Mouse (Mus musculus) megakaryocyte, adult 5-6 weeks (primary cell): ENCODE measurements at regions not wholly inside any gene's neighbourhood (a gene's known extent, or its start where the extent isn't known, plus 50 kb on each side); places are given as distances from the start of the nearest gene placed in this dataset.
"Not testable (repeated sequence)": the region's sequence is repeated elsewhere in the genome, so short reads cannot be mapped to it uniquely, and the experiment has no call there.

Experiments used
- ATAC-seq: 2 replicates; pipeline ENCODE4 v1.8.0; 2016; ENCODE audit warnings: mild to moderate bottlenecking, inconsistent platforms; ENCODE audit not compliant: poor library complexity, severe bottlenecking

DNA sequence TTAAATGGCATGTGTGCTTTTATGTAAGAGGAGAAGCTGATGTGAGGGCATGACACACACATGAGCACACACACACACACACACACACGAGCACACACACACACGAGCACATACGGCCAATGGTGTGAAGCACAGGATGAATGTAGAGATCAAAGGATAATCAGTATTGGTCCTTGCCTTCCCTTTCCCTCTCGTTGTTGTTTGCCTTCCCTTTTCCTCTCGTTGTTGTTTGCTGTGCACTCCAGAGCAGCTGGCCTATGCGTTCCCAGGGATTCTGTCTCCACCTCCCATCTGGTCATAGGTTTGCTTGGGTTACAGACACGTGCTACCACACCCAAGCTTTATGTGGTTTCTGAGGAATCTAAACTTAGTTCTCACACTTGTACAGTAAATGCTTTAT lies 165.8 kb downstream of the Enc1 start:
- ATAC-seq: no peak

- ATAC-seq: no peak
Measured at GRCm38 (mm10) chr13:97402164-97402761, 161.4 kb downstream of the Enc1 start.

- no peak for ATAC-seq
Measured at GRCm38 (mm10) chr13:97401620-97402019, 160.7 kb downstream of the Enc1 start.

- ATAC-seq: no peak
Measured at GRCm38 (mm10) chr13:97398041-97398440, 157.1 kb downstream of the Enc1 start.

DNA sequence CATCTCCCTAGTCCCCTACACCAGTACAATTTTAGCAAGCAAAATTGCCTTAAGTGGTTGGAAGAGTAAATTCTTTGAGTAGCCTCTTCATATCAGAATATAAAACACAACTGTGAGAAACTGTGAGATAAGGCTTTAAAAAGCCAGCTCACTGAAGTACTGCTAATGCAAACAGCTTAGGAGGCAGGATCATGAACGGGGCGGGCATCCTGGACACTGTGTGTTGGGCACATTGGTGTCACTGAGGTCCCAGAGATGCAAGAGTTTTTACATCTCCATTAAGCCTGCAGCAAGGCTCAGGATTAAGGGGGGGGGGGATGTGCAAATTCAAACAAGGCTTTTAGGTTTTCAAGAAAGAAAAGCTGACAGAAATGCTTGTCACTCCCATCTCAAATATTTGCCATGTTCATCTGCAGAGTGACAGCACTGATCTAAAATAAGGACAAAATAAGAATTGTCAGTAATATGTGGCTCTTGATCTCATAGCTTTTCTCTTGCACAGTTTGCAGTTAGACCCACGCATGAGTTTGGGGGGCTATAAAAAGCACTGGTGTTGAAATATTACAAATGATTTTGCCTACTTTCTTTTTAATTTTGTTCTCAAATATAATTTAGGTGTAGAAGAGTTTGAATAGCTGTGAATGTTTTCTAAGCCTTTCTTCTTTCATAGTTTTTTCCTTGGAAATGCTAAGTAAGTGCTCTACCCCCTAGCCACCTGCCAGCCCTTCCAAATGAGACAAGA lies 156.2 kb downstream of the Enc1 start:
- ATAC-seq: no peak

DNA sequence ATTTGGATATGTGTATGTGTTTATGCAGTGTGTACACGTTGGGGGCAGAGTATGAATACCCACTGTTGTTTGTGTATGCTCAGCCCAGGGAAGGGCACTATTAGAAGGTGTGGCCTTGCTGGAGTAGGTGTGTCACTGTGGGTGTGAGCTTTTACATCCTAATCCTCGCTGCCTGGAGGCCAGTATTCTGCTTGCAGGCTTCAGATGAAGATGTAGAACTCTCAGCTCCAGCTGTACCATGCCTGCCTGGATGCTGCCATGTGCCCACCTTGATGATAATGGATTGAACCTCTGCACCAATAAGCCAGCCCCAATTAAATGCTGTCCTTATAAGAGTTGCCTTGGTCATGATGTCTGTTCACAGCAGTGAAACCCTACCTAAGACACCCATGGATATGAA lies 155.4 kb downstream of the Enc1 start:
- ATAC-seq: not testable (repeated sequence)

GRCm38 (mm10) chr13:97394756-97395454 lies 154.0 kb downstream of the Enc1 start:
- no peak for ATAC-seq

DNA sequence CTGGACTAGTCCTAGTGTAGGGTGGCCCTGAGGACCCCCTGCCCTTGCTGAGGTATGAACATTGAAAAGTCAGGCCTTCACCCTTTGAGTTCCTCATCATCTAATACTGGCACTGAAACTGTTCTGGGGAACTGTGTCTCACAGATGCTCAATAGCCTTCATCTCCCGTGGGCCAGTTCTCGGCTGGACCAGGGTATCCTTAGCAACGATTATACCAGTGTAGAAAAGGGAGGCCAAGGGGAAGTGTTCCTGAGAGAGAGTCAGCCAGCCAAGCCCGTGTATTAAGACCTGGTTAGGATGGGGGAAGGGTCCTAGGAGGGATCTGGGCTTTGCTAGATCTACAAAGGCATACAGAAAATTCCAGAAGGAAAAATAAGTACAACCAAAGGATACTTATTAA lies 153.2 kb downstream of the Enc1 start:
- no peak for ATAC-seq

GRCm38 (mm10) chr13:97393456-97393855 lies 152.6 kb downstream of the Enc1 start:
- no peak for ATAC-seq

- ATAC-seq: no peak
Measured at GRCm38 (mm10) chr13:97390449-97390930, 149.6 kb downstream of the Enc1 start.

DNA sequence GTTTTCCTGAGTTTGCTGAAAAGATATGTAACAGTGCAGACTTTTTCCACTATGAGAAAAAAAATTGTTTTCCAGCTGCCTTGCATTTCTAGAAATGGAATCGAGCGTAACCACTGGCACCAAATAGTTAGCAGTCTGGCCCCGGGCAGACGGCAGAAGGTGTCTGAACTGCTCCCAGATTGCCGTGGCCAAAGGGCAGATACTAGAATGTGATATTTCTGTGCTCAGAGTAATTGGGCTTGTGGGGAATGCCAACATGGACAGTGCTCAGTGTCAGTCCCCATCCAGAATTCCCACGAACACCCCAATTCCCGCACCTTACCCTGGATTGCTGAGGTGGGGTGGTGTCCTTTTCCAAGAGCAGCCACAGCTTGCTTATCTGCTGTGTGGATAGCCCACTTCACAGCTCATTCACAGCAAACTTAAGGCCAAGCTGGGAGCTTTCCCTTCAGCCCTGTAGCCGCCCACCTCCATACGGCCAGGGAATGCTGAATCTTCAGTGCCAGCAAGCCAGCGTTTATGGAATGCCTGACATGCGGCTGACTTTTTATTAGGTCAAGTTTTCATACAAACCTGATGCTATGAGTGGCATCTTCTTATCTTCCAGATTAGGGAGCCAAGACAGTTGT lies 148.1 kb downstream of the Enc1 start:
- no peak for ATAC-seq

DNA sequence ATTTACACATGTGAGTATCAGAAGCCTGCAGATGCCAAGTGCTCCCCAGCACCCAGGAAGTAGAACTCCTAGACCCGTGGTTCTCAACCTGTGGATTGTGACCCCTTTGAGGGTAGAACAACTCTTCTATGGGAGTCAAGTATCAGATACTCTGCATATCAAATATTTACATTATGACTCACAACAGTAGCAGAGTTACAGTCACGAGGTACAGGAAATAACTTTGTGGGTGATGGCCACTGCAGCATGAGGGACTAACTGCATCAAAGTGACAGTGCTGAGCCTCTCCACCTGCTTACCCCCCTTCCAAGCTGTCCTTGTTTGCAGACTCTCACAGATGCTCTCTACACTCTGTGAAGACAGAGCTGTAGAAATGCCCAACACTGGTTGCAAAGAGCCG lies 145.6 kb downstream of the Enc1 start:
- peak; percentile 40 for ATAC-seq

DNA sequence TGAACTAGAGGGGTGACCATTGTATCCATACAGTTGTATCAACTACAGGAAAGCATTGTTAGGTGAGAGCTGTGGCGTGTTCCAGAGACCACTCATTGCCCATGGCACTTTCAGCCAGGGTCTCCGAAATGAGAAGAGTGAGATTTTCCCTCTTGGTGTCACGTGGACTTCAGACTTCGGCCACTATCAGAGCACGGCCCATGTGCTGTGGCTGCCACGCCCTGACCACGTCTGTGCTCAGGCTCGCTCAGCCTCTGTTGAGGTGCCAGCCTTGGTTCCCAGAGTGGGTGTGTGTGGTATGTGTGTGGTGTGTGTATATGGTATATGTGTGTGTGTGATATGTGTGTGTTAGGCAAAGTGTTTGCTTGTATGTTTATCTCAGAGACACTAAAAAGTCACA lies 144.6 kb downstream of the Enc1 start:
- ATAC-seq: no peak

GRCm38 (mm10) chr13:97384091-97384777 lies 143.3 kb downstream of the Enc1 start:
- no peak for ATAC-seq

- ATAC-seq: no peak
Measured at GRCm38 (mm10) chr13:97383351-97383750, 142.4 kb downstream of the Enc1 start.

DNA sequence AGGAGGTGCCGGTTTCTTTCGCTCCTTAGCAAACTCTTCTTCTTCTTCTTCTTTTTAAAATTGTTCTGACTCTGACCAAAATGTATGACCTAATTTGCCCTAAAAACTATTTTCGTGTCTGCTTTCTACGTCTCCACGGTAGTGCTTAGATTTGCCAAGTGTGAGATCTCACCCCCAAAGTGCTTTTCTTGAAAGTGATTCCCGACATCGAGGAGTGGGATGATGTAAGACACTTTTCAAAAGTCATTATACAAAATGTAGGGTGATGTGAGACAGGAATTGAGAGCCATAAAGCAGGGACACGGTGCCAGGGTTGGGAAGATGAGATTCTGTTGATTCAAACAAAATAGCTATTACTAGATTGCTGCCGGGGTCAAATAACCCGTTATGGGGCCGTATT lies 139.5 kb downstream of the Enc1 start:
- no peak for ATAC-seq

DNA sequence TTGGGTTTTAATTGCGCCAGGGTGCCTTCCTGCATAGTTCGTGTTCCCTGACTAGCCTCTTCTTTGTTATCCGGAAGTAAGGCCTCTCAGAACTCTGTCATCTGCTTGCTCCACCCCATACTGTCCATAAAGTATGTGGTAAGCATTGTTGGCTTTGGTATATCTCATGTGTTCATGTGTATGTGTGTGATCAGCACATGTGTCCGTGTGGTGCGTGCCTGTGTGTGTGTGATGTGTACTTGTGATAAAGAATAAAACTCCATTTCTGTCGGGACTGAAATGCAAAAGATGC lies 135.3 kb downstream of the Enc1 start:
- peak; percentile 90 for ATAC-seq

GRCm38 (mm10) chr13:97375501-97376231 lies 134.8 kb downstream of the Enc1 start:
- ATAC-seq: no peak

DNA sequence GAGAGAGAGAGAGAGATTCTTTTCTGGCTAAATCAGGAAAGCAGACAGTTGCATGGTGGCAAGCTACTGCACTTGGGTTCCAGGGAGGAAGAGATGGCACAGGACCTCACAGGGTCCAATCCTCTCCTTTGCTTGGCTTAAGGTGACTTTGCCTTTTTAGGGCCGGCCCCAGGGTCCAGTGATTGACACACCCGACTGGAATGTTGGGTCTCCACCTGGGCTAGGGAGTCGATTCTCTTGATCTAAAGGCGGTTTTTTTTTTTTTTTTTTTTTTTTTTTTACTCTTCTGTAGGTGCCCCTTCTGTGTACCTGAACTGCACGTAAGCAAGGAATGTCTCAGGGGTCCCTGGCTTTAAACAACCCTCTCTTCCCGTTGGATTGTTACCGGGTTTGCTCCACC lies 131.4 kb downstream of the Enc1 start:
- ATAC-seq: no peak

DNA sequence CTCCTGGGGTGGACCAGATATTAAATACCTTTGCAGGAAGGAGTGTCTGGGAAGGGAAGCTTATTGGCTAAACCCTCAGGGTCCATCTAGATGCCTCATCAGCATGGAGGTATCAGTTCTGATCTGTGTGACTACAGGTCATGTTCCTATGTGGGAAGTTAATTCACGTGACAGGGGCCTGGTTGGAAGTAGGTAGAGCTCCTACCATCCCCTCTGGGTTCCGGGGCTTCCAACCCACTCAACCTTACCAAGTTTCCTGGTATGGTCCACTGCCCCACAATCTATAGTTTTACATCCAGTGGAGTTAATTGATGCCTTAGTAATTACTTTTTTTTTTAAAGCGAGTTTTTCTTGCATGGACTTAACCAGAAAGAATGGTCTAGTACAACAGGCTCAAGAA lies 130.3 kb downstream of the Enc1 start:
- no peak for ATAC-seq

- no peak for ATAC-seq
Measured at GRCm38 (mm10) chr13:97366723-97367122, 125.8 kb downstream of the Enc1 start.
